Mouse (Mus musculus) midbrain, embryonic 13.5 days (tissue): ENCODE measurements at regions not wholly inside any gene's neighbourhood (a gene's known extent, or its start where the extent isn't known, plus 50 kb on each side); places are given as distances from the start of the nearest gene placed in this dataset.

Experiments used
- ATAC-seq: fragments of 200-750 bp; cut with Nextera tagmentation; 2 replicates; pipeline ENCODE4 v1.8.0; 2017; ENCODE audit warnings: mild to moderate bottlenecking, moderate TSS enrichment, moderate library complexity
- H3K27ac ChIP-seq: fragments of 300-500 bp; sonication (generic); 2 replicates; pipeline ENCODE4 v1.5.1; 2015; ENCODE audit warnings: inconsistent platforms, mild to moderate bottlenecking, moderate library complexity
- H3K27me3 ChIP-seq: fragments of 300-500 bp; sonication (generic); 2 replicates; pipeline ENCODE4 v1.6.1; 2015; ENCODE audit warnings: mild to moderate bottlenecking, inconsistent platforms
- H3K36me3 ChIP-seq: fragments of 300-500 bp; sonication (generic); 2 replicates; pipeline ENCODE4 v1.6.1; 2015; ENCODE audit warnings: mild to moderate bottlenecking, inconsistent platforms
- H3K4me1 ChIP-seq: fragments of 300-500 bp; sonication (generic); replicated peaks from 2 replicates; pipeline ENCODE4 v1.6.1; 2015; ENCODE audit warnings: inconsistent platforms
- H3K4me2 ChIP-seq: fragments of 300-500 bp; sonication (generic); replicated peaks from 2 replicates; pipeline ENCODE4 v1.6.1; 2015; ENCODE audit warnings: moderate library complexity, mild to moderate bottlenecking, inconsistent platforms
- H3K4me3 ChIP-seq: fragments of 300-500 bp; sonication (generic); replicated peaks from 2 replicates; pipeline ENCODE4 v1.5.1; 2015; ENCODE audit warnings: mild to moderate bottlenecking, inconsistent platforms
- H3K9ac ChIP-seq: fragments of 300-500 bp; sonication (generic); replicated peaks from 2 replicates; pipeline ENCODE4 v1.6.1; 2015; ENCODE audit warnings: mild to moderate bottlenecking, inconsistent platforms
- H3K9me3 ChIP-seq: fragments of 300-500 bp; sonication (generic); 2 replicates; pipeline ENCODE4 v1.6.1; 2016; ENCODE audit warnings: mild to moderate bottlenecking, inconsistent platforms
- WGBS: fragments of 180-500 bp; shearing (Covaris S2); methylation state at CpG from one replicate; pipeline ENCODE4 v1.1.7; 2015; 5-methylcytosine and 5-hydroxymethylcytosine counted together

DNA sequence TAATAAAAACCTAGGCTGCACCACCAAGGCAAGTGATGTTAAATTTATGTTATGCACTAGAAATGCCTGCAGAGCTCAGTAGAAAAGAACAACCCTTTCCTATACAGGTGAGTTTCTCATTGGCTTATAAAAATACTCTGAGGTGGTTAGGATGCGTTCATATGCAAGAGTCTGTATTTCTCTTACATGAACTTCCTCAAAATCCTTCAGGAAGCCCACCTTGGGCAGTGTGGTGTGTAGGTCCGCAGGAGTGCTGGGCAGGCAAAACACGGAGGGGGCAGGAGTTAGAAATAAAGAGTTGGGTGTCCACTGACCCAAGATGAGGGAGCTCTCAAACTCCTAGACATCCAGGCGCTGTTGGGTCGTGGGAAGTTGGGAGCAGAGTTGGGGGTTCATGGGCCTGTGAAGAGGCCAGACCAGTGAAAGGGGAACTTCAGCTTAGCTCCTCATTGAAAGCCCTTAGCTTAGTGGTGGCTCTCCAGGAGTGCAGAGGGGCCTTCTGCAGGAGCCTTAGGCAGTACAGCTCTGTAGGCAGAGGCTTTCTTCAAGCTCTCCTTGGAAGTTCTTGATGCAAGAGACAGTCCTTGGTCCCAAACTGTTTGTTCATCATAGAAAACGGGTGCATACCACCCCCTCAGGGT, 150.0 kb downstream of the Zfp330 start:
- no peak overlapping the region for H3K27ac ChIP-seq
- WGBS: 94% methylated on average over 6 of the region's 6 CpGs
- no peak overlapping the region for H3K4me2 ChIP-seq
- no peak for ATAC-seq
- H3K27me3 ChIP-seq: no peaks in the 10 kb centered on the region
- no peaks in the 10 kb centered on the region for H3K36me3 ChIP-seq
- H3K9me3 ChIP-seq: no peaks in the 10 kb centered on the region
- no peak overlapping the region for H3K4me3 ChIP-seq
- no peak overlapping the region for H3K9ac ChIP-seq
- H3K4me1 ChIP-seq: no peaks in the 10 kb centered on the region

DNA sequence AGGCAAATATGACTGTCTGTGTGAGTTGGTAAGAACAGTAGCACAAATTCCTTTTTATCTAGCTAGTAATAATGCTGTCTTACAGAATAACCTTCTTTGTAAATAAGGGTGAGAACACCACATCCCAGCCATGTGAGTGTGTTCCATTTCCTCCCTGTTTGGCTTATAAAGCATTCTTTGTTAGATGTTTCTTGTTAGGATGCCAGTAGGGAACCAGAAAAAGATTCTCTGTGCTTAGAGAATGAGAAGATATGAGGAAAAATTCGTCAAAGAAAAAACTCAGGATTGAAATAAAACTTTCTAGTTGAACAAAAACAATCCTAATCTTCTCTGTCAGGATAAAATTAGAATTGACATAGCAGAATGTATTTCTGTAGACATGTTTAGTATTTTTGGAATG, 155.3 kb downstream of the Zfp330 start:
- Histone ChIP-seq H3K4me2 (no peak overlapping the region), H3K27ac (no peak overlapping the region), H3K27me3 (no peaks in the 10 kb centered on the region), H3K9me3 (no peaks in the 10 kb centered on the region), H3K4me1 (no peaks in the 10 kb centered on the region), H3K4me3 (no peak overlapping the region), H3K9ac (no peak overlapping the region), H3K36me3 (no peaks in the 10 kb centered on the region)
- WGBS: 53% methylated on average over 1 of the region's 1 CpGs
- ATAC-seq: no peak

- H3K27me3 ChIP-seq: no peaks in the 10 kb centered on the region
- no peak overlapping the region for H3K9ac ChIP-seq
- no peak overlapping the region for H3K27ac ChIP-seq
- H3K4me3 ChIP-seq: no peak overlapping the region
- no peaks in the 10 kb centered on the region for H3K9me3 ChIP-seq
- no peak for ATAC-seq
- no peak overlapping the region for H3K4me2 ChIP-seq
- no peaks in the 10 kb centered on the region for H3K36me3 ChIP-seq
- WGBS: 45% methylated on average over 3 of the region's 3 CpGs
- no peaks in the 10 kb centered on the region for H3K4me1 ChIP-seq
Observed at GRCm38 (mm10) chr8:82601556-82601955, 172.4 kb downstream of the Zfp330 start.

DNA sequence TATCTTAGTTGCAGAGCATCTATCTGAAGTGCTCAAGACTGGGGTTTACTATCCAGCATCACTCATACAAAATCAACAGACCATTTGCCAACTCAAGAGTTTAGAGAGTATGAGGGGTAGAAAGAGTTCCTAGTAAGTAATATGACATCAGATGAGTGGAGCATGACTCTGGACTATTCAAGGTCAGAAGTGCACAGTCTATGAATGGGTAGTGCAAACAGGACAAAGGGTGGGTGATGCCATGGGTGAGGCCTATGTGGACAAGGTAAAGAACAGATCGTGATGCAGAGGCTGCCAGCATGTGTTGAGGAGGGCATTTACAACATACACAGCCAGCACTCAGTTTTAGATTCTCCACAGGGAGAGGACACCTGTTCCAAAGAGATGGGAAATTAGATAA, 170.4 kb upstream of the Il15 start:
- no peaks in the 10 kb centered on the region for H3K9me3 ChIP-seq
- no peak overlapping the region for H3K4me3 ChIP-seq
- H3K27ac ChIP-seq: no peak overlapping the region
- H3K27me3 ChIP-seq: no peaks in the 10 kb centered on the region
- H3K4me2 ChIP-seq: no peak overlapping the region
- WGBS: 96% methylated on average over 1 of the region's 1 CpGs
- no peak overlapping the region for H3K9ac ChIP-seq
- H3K4me1 ChIP-seq: no peaks in the 10 kb centered on the region
- H3K36me3 ChIP-seq: no peaks in the 10 kb centered on the region
- ATAC-seq: no peak

DNA sequence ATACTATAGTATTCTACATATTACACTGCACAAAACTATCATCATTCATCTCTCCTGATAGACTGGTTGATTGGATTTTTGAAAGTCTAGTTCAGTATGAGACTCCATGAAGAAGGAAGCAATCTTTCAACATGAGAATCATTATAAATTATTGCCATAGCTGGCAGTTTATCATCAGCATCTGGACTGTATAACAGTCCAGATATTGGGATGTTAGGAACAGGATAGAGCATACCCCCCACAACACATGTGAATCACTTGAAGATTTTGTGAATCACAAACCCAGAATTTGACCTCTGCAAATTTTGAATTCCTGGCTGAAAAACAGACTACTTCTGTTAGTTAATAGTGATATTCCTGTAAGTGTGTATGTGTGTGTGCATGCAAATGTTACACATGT, 135.1 kb upstream of the Il15 start:
- ATAC-seq: no peak
- H3K4me3 ChIP-seq: no peak overlapping the region
- no peaks in the 10 kb centered on the region for H3K4me1 ChIP-seq

DNA sequence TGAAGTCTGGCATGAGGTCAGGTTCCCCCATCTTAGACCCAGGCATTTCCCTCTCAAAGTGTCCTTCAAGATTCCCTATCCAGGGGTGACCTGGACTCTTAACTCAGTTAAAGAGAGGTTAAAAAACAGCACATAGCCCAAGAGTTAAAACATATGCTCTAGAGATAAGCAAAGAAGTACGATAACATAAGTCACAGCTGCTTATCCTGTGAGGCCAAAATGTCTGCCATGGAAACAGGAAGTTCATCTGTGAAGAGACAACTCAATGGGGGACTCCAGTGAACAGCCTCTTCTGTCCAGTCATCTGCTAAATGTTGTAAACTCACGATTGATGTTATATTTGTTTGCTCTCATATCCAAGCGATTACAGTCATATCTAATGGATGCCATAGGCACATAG, 126.1 kb upstream of the Il15 start:
- no peak overlapping the region for H3K27ac ChIP-seq
- no peaks in the 10 kb centered on the region for H3K36me3 ChIP-seq
- 93% methylated on average over 3 of the region's 3 CpGs for WGBS
- no peak overlapping the region for H3K4me3 ChIP-seq
- H3K9me3 ChIP-seq: no peaks in the 10 kb centered on the region
- H3K4me1 ChIP-seq: no peaks in the 10 kb centered on the region
- no peak for ATAC-seq
- no peaks in the 10 kb centered on the region for H3K27me3 ChIP-seq
- H3K4me2 ChIP-seq: no peak overlapping the region
- H3K9ac ChIP-seq: no peak overlapping the region

More for the DNA sequence above, 135.1 kb upstream of the Il15 start:
- H3K36me3 ChIP-seq: no peaks in the 10 kb centered on the region
- H3K9me3 ChIP-seq: no peaks in the 10 kb centered on the region
- no peak overlapping the region for H3K9ac ChIP-seq
- H3K27ac ChIP-seq: no peak overlapping the region
- no peaks in the 10 kb centered on the region for H3K27me3 ChIP-seq
- no peak overlapping the region for H3K4me2 ChIP-seq

- no peak for ATAC-seq
- WGBS: 96% methylated on average over 14 of the region's 14 CpGs
Observed at GRCm38 (mm10) chr8:82523866-82524265, 120.8 kb upstream of the Il15 start.

GRCm38 (mm10) chr8:82498496-82498895, 95.5 kb upstream of the Il15 start:
- Histone ChIP-seq H3K36me3 (no peaks in the 10 kb centered on the region), H3K27ac (no peak overlapping the region), H3K27me3 (no peaks in the 10 kb centered on the region), H3K4me2 (no peak overlapping the region), H3K4me1 (no peaks in the 10 kb centered on the region), H3K9me3 (no peaks in the 10 kb centered on the region), H3K9ac (no peak overlapping the region), H3K4me3 (no peak overlapping the region)
- ATAC-seq: no peak
- 91% methylated on average over 2 of the region's 2 CpGs for whole genome bisulfite sequencing

More at GRCm38 (mm10) chr8:82523866-82524265, 120.8 kb upstream of the Il15 start:
- Histone ChIP-seq H3K36me3 (no peaks in the 10 kb centered on the region), H3K27ac (no peak overlapping the region), H3K9me3 (no peaks in the 10 kb centered on the region), H3K4me1 (no peaks in the 10 kb centered on the region), H3K4me3 (no peak overlapping the region), H3K9ac (no peak overlapping the region), H3K4me2 (no peak overlapping the region), H3K27me3 (no peaks in the 10 kb centered on the region)

DNA sequence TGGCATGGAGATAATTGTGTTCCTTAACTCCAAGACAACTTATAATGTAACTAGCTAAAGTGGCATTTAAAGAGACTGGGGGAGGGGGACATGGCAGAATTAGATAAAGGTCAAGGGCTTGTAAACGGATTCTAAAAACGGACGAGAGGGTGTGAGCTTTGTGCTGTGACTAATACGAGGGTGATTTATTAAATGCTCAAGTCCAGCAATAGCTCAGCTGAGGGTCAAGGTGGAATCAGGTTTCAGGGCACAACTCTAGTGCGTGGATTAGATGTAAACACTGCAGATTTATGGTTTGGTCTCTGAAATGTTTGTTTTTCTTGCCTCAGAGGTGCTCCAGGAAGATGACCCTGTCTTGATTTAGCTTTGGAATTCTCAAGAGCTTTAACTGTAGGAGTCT, 74.8 kb upstream of the Il15 start:
- 25% methylated on average over 5 of the region's 5 CpGs for WGBS
- no peak for ATAC-seq
- H3K4me2 ChIP-seq: no peak overlapping the region
- H3K36me3 ChIP-seq: no peaks in the 10 kb centered on the region
- H3K4me1 ChIP-seq: no peaks in the 10 kb centered on the region
- H3K27ac ChIP-seq: no peak overlapping the region
- no peaks in the 10 kb centered on the region for H3K27me3 ChIP-seq
- no peaks in the 10 kb centered on the region for H3K9me3 ChIP-seq
- H3K4me3 ChIP-seq: no peak overlapping the region
- no peak overlapping the region for H3K9ac ChIP-seq

DNA sequence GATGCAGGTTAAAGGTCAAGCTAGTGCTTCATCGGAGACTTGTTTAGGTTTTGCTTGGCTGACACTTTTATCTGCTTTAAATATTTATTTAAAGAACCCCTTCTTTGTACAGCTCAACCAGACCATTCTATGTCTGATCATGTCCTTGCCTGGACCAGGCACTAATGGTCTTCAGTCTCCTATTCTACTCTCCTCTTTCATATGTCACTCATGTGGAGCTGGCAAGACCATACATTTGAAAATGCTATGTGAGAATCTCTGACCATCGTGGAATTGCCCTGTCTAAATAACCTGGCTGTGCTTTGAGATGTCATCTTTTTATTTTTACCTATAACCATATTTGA, 74.4 kb upstream of the Il15 start:
- H3K27ac ChIP-seq: no peak overlapping the region
- H3K4me2 ChIP-seq: no peak overlapping the region
- H3K9ac ChIP-seq: no peak overlapping the region
- no peaks in the 10 kb centered on the region for H3K27me3 ChIP-seq
- no peak for ATAC-seq
- H3K4me3 ChIP-seq: no peak overlapping the region
- H3K9me3 ChIP-seq: no peaks in the 10 kb centered on the region
- no peaks in the 10 kb centered on the region for H3K36me3 ChIP-seq
- WGBS: 17% methylated on average over 2 of the region's 2 CpGs
- H3K4me1 ChIP-seq: no peaks in the 10 kb centered on the region

- Histone ChIP-seq H3K4me2 (no peak overlapping the region), H3K36me3 (no peaks in the 10 kb centered on the region), H3K27ac (no peak overlapping the region), H3K9ac (no peak overlapping the region), H3K27me3 (no peaks in the 10 kb centered on the region), H3K9me3 (no peaks in the 10 kb centered on the region), H3K4me3 (no peak overlapping the region), H3K4me1 (no peaks in the 10 kb centered on the region)
- ATAC-seq: no peak
- 43% methylated on average over 7 of the region's 7 CpGs for WGBS
Observed at GRCm38 (mm10) chr8:82476708-82477425, 73.8 kb upstream of the Il15 start.

DNA sequence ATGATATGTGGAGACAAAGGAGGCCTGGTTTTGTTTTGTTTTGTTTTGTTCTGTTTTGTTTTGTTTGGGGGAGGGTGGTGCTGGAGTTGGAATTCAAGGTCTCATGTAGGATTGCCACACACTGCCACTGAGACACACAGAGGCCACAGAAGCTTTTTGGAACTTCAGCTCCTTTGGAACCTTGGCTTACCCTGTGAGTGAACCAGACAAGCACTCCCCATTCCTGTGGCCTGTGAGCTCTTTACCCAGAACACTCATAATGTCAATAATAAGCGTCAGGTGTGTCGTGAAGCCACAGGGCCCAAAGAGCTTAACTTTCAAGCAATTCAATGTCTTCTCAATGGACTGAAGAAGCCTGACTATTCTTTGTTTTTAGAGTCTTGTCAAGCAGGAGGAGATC, 70.2 kb upstream of the Il15 start:
- Histone ChIP-seq H3K4me3 (no peak overlapping the region), H3K36me3 (no peaks in the 10 kb centered on the region), H3K27me3 (no peaks in the 10 kb centered on the region), H3K9ac (no peak overlapping the region), H3K4me1 (no peaks in the 10 kb centered on the region), H3K4me2 (no peak overlapping the region), H3K27ac (no peak overlapping the region), H3K9me3 (no peaks in the 10 kb centered on the region)
- 84% methylated on average over 2 of the region's 2 CpGs for WGBS
- no peak for ATAC-seq

- Histone ChIP-seq H3K4me3 (no peak overlapping the region), H3K27me3 (no peaks in the 10 kb centered on the region), H3K27ac (no peak overlapping the region), H3K9me3 (no peaks in the 10 kb centered on the region), H3K9ac (no peak overlapping the region), H3K4me2 (no peak overlapping the region), H3K36me3 (no peaks in the 10 kb centered on the region), H3K4me1 (no peaks in the 10 kb centered on the region)
- WGBS: no CpG with 5 or more reads among the region's 1 CpGs
- no peak for ATAC-seq
Observed at GRCm38 (mm10) chr8:82471825-82472224, 68.8 kb upstream of the Il15 start.
